In the genomic region with DNA sequence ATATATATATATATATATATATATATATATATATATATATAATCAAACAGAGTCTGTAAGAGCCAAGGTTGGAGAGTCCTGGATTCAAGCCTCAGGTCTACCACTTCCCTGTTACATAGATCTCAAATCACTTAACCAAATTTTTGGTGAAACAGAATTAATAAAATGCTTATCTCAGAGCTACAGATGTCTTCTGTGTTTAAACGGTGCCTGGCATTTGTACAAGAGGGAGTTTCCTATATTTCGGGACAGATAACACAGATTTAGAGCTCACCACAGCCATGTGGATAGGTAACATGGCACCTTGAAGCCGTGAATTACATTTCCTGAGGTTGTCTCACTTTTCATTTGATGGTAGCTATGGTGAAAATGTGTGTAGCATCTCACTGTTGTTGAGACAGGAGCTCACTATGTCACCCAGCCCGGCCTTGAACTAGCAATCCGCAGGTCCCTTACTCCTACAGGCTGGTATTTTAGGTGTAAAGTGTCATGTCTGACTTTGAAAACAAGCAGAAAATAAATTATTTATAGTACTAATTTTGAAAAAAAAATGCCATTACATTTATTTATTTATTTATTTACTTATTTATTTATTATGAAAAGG, we compare ENCODE assay signal across 1 mouse cellular context.
TF ChIP-seq lines count a peak whose summit lies in the region.

No protein-coding gene starts in this region.

TF ChIP-seq in MEL, 35 proteins besides CTCF, POLR2A, EP300 and RAD21 (continued from another document):
- TF ChIP-seq TCF12 (IDR thresholded peaks at IDR 0.05; ENCODE audit: low read depth, low read length) (peak; percentile 89), KAT2A (conservative IDR thresholded peaks at IDR 0.05; ENCODE audit: low read depth, low read length) (no peak), SMC3 (IDR thresholded peaks at IDR 0.05; ENCODE audit: low read depth, low read length) (0 out of 2 replicates have a peak, but pooled peaks have one; percentile 29), ELF1 (IDR thresholded peaks at IDR 0.05; ENCODE audit: low read depth, low read length) (no peak), CHD2 (IDR thresholded peaks at IDR 0.05; ENCODE audit: low read length) (no peak), MEF2A (IDR thresholded peaks at IDR 0.05; ENCODE audit: extremely low read depth, insufficient replicate concordance, low read depth, low read length, poor library complexity, severe bottlenecking) (peak; percentile 38; the same call in 1 of the 2 replicates), MYC (IDR thresholded peaks at IDR 0.05; ENCODE audit: low read depth, low read length) (0 out of 2 replicates have a peak, but pooled peaks have one; percentile 29), HCFC1 (IDR thresholded peaks at IDR 0.05; ENCODE audit: low read depth, low read length) (no peak), ZMIZ1 (IDR thresholded peaks at IDR 0.05; ENCODE audit: low read depth, low read length) (no peak), NELFE (IDR thresholded peaks at IDR 0.05; ENCODE audit: low read depth, low read length) (no peak)
